Mouse (Mus musculus) MN1 (cell line): ENCODE results near the gene Spink2.
A peak's percentile ranks its signal among the peaks of the same experiment; 100 is the strongest.
"Not testable (repeated sequence)": the region's sequence is repeated elsewhere in the genome, so short reads cannot be mapped to it uniquely, and the experiment has no call there.

Source experiments
- DNase-seq: peaks from one replicate; pipeline ENCODE4 v3.0.0-alpha.2; 2016; ENCODE audit warnings: low spot score

The Spink2 gene

GRCm38 (mm10) chr5:77211236-77211635 is at the start of gene Spink2:
Gene Spink2 (minus strand): TSS chr5:77211471.
- no peak for DNase-seq

- no peak for DNase-seq
Measured at GRCm38 (mm10) chr5:77260141-77260540, 48.9 kb upstream of the Spink2 start.

- no peak for DNase-seq
Measured at GRCm38 (mm10) chr5:77259315-77259714, 48.0 kb upstream of the Spink2 start.

DNA sequence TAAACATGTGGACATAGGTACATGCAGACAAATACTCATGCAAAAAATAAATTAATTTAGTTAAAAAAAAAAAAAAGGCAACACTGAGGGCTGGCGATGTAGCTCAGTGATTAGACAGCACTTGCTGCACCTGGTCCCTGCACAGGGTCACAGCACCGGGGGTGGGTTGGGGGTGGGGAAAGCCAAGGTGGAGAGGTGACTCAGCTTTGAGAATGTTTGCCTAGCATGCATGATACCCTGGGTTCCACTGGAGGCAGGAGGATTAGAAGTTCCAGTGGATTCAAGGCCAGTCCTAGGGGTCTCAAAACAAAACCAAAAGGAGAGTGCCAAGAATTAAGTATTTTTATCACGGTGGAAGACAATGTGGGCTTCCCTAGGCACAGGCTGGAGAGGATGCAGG is 46.3 kb upstream of the Spink2 start:
- DNase-seq: no peak

GRCm38 (mm10) chr5:77254402-77254801 is 43.1 kb upstream of the Spink2 start:
- no peak for DNase-seq

DNA sequence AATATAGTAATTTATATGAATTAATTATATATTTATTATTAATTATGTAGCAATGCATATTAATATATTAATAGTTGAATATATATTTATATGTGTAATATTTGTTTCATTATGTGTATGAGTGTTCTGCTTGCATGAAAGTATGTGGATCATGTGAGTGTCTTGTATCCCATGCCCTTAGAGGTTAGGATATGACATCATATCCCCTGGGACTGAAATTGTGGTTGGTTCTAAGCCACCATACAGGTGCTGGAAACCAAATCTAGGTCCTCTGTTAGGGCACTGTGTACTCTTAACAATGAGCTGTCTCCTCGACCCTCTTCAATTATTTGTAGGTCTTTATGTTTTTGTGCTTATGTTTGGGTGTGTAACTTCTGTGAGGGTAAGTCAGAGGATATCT is 41.9 kb upstream of the Spink2 start:
- no peak for DNase-seq

- no peak for DNase-seq
Measured at GRCm38 (mm10) chr5:77252115-77252827, 41.0 kb upstream of the Spink2 start.

GRCm38 (mm10) chr5:77251656-77252055 is 40.4 kb upstream of the Spink2 start:
- no peak for DNase-seq

- no peak for DNase-seq
Measured at GRCm38 (mm10) chr5:77250083-77250482, 38.8 kb upstream of the Spink2 start.

DNA sequence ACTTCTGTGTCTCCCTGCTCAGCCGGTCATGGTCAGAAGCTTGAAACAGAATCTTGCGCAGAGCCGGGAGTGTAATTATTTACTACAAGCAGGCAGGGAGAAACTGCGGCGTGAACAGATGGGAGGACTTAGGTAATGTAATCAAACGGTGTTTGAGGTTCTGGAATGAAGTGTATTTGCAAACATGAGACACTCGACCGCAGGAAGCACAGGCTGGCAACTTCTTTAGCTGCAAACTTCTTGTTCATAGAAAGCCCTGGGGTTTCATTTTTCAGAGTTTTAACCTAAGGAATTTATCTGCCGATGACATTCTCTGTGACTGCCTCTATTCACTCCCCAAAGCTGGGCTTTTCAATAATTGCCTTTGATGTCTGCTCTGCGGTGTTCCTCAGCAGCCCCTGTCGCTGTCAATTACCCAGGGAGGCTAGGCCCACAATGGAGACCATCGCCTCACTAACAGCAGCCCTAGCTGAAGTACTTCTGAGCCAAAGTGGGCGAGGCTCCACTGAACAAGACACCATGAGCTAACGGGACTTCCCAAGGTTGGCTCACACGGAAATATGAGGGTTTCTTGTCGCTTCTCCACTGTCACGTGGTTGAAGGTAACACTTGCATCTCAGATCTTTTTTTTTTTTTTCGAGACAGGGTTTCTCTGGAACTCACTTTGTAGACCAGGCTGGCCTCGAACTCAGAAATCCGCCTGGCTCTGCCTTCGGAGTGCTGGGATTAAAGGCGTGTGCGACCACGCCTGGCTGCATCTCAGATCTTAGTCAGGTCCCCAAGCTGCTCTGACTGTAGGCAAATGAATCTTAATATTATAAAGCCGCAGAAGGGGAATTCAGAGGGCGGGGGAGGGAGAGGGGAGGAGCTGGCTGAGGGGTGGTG is 34.8 kb upstream of the Spink2 start:
- DNase-seq: peak; percentile 27

GRCm38 (mm10) chr5:77245463-77245786 is 34.2 kb upstream of the Spink2 start:
- no peak for DNase-seq

- DNase-seq: no peak
Measured at GRCm38 (mm10) chr5:77244331-77244987, 33.2 kb upstream of the Spink2 start.

GRCm38 (mm10) chr5:77237104-77237503 is 25.8 kb upstream of the Spink2 start:
- DNase-seq: no peak

DNA sequence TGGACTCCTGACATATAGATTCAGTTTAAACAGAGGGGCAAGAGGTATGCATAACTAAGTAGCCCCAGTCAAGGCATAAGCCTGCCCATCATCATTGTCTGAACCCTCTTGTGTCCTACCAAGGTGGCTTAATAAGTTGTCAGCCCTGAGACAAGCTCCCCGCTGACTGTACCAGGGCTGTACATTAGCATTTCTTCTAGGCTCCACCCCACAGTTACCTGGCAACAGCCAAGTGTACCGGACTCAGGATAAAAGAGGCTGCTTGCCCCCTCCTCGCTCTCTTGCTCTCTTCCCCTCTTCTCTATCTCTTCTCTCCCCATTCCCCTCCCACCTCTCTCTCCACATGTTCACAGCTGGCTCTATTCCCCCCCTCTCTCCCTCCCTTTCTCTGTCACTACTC is 23.6 kb upstream of the Spink2 start:
- no peak for DNase-seq

DNA sequence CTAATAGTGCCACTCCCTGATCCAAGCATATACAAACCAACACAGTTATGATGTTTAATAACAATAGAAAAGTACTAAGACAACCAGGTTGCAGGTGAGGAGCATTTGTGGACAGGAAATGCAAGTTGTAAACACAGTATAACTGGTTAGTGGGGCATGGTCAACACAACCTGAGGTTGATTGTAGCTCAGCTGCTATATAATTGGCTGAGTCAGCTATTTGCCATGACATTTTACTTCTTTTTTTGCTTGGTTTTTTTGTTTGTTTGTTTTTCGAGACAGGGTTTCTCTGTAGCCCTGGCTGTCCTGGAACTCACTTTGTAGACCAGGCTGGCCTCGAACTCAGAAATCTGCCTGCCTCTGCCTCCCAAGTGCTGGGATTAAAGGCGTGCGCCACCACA is 20.6 kb upstream of the Spink2 start:
- DNase-seq: not testable (repeated sequence)

- peak; percentile 57 for DNase-seq
Measured at GRCm38 (mm10) chr5:77228986-77229385, 17.7 kb upstream of the Spink2 start.

GRCm38 (mm10) chr5:77223043-77223975 is 12.0 kb upstream of the Spink2 start:
- DNase-seq: no peak

GRCm38 (mm10) chr5:77217724-77218123 is 6.5 kb upstream of the Spink2 start:
- no peak for DNase-seq

DNA sequence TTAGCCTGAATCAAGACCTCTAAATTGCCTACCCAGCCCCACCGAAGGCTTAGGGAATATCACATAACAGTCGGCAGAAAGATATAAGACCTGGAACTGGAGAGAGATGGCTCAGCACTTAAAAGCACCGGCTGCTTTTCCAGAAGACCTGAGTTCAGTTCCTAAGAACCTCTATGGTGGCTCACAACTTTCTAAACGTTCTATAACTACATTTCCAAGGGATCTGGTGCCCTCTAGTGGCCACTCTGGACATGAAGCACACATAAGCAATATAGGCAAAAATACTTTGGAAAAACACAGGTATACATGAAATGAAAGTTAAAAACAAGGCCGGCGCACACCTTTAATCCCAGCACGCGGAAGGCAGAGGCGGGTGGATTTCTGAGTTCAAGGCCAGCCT is 5.9 kb upstream of the Spink2 start:
- DNase-seq: peak; percentile 78

GRCm38 (mm10) chr5:77206134-77206533 is 5.1 kb downstream of the Spink2 start:
- no peak for DNase-seq

DNA sequence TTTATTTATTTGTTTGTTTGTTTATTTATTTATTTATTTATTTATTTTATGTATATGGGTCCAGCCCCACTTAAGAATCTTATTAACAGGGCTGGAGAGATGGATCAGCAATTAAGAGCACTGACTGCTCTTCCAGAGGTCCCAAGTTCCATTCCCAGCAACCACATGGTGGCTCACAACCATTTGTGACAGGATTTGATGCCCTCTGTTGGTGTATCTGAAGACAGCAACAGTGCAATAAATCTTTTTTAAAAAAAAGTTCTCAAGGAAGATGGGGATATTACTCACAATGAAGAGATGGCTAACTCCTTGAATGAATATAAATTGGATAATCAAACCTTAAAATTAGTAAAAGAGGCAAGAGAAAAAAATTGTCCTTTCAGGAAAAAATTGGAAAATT is 9.0 kb downstream of the Spink2 start:
- no peak for DNase-seq

GRCm38 (mm10) chr5:77200695-77201094 is 10.6 kb downstream of the Spink2 start:
- DNase-seq: no peak
